Mouse (Mus musculus) E14TG2a.4 (cell line): ENCODE measurements at regions not wholly inside any gene's neighbourhood (a gene's known extent, or its start where the extent isn't known, plus 50 kb on each side); places are given as distances from the start of the nearest gene placed in this dataset.

Source experiments
- H3K27me3 ChIP-seq: 2 replicates; pipeline ENCODE4 v1.6.1; 2014; ENCODE audit warnings: low read length, control low read depth; ENCODE audit not compliant: insufficient read depth
- H3K36me3 ChIP-seq: 2 replicates; pipeline ENCODE4 v1.6.1; 2014; ENCODE audit warnings: low read length, control low read depth; ENCODE audit not compliant: insufficient read depth
- H3K4me1 ChIP-seq: replicated peaks from 2 replicates; pipeline ENCODE4 v1.6.1; 2014; ENCODE audit warnings: low read depth, low read length, control low read depth
- H3K4me3 ChIP-seq: replicated peaks from 2 replicates; pipeline ENCODE4 v1.5.1; 2014; ENCODE audit warnings: mild to moderate bottlenecking, low read length
- H3K9me3 ChIP-seq: 2 replicates; pipeline ENCODE4 v1.6.1; 2014; ENCODE audit warnings: low read length, control low read depth
- CTCF ChIP-seq: conservative IDR thresholded peaks from 2 replicates; pipeline ENCODE4 v1.5.1; 2014; ENCODE audit warnings: low read length
- NANOG ChIP-seq: IDR thresholded peaks from 2 replicates; pipeline ENCODE4 v1.6.1; 2014; ENCODE audit warnings: borderline replicate concordance, low read length, mixed read lengths
- POU5F1 ChIP-seq: IDR thresholded peaks from 2 replicates; pipeline ENCODE4 v1.6.1; 2014; ENCODE audit warnings: low read length, borderline replicate concordance

DNA sequence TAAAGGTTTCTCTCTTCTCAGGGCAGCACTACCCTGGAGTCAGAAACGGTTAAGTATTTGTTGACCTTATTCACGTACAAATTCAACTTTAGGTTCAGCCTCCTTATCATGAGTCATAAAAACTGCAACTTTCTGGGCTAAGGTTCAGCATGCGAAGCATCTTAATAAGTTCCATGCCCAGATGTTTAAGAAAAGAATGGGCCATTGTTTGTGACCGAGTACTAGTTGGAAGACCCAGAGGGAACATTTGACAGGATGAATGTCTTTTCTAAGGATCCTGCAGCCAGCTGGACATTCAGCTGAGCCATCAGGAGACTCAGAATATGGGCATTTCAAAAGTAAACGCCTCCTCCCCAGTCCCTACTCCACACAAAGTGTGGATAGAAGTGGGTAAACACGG, 183.5 kb upstream of the Lrig3 start:
- Histone ChIP-seq H3K36me3 (no peaks in the 10 kb centered on the region), H3K4me1 (peaks cover 10% of the 10 kb centered on the region; the same call in 1 of the 2 replicates), H3K4me3 (no peak overlapping the region), H3K27me3 (peaks cover 6% of the 10 kb centered on the region; the same call in 1 of the 2 replicates), H3K9me3 (no peaks in the 10 kb centered on the region)
- TF ChIP-seq NANOG (no peak), CTCF (no peak), POU5F1 (no peak)

DNA sequence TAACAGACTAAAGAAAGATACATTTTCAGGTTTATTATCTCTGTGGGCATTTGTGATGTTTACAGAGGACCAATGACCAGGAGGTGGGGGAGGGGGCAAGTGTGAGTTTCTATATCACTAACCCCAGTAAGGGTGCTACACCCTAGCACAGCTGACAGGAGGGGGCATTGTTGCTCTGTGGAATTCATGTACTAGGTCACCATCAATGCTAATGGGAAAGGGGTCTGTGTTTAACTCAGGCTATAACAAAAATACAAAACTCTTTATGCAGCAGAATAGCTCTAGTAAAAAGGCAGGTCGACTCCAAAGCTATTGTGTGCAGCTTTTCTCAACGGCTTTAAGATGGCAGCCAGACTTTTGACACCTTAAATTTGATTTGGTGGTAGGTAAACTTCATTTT, 181.1 kb upstream of the Lrig3 start:
- H3K4me3 ChIP-seq: no peak overlapping the region
- H3K9me3 ChIP-seq: no peaks in the 10 kb centered on the region
- TF ChIP-seq POU5F1 (no peak), CTCF (no peak), NANOG (no peak)
- peaks cover 12% of the 10 kb centered on the region; the same call in 1 of the 2 replicates for H3K4me1 ChIP-seq
- peaks cover 6% of the 10 kb centered on the region; the same call in 1 of the 2 replicates for H3K27me3 ChIP-seq
- no peaks in the 10 kb centered on the region for H3K36me3 ChIP-seq

DNA sequence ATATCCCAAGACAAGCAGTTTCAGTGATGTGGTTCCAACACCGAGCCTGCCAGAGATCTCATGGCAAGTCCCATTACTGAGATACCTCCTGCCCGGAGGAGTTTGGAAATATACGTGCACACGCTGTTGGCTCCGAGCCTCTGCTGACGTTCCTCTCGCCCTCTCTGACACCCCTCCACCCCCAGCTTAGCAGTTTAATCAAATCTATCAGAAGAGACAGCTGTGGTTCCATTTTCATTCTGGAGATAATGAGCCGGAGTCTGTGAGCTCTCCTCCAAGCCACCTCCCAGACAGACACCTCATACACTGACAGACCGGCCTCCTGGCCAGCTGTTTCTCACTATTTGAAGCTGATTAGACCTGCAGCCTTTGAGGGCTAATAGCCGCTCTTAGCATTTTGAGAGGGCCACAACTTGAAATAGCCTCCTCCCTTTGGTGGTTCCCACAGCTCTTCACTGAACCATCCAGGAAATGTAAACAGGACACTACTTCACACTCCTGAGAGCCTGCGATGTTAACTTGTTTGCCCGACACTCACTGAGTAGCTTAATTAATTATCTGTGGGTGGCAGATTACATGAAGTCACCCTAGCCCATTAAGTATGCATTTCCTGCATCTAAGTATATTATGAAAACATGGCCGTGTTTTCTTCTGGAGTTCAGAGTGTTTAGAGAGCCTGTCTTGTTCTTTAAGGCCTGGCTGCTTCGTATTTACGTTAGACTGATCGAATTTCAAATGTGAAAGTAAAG, 180.3 kb upstream of the Lrig3 start:
- no peaks in the 10 kb centered on the region for H3K36me3 ChIP-seq
- no peak for TF ChIP-seq POU5F1
- no peak for TF ChIP-seq CTCF
- no peak for TF ChIP-seq NANOG
- H3K9me3 ChIP-seq: no peaks in the 10 kb centered on the region
- peaks cover 12% of the 10 kb centered on the region; the same call in 1 of the 2 replicates for H3K4me1 ChIP-seq
- H3K4me3 ChIP-seq: no peak overlapping the region
- peaks cover 6% of the 10 kb centered on the region; the same call in 1 of the 2 replicates for H3K27me3 ChIP-seq

DNA sequence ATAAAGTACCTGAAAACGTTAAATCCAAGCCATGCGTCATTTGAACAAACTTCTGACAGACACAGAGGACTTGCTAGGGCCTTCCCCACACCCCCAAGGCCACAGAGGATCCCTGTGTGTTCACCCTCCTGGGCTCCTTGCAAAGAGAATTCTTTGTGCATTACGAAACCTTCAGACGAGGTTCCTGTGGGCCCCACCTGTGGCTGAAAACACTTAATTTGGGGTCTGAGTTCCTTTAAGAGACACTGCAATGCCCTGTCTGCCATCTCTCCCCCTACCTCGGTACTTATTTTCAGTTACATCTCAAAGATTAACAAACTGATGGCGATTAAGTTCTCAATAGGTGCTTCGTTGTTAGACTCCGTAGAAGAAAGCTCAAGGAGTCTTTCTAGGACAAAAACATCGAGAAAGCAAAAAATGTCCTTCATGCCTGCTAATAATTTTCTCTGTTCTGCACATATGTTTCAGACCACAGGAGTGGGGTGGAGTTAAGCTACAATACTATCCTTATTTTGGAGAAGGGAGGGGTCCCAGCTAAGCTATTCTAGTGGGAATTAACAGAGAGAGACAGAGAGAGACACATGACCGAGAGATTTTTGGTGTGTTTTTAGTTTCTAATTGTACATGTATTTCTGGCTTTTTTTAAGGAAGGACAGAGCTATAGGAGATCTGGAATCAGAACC, 179.6 kb upstream of the Lrig3 start:
- TF ChIP-seq POU5F1 (no peak), NANOG (no peak), CTCF (no peak)
- Histone ChIP-seq H3K27me3 (peaks cover 6% of the 10 kb centered on the region; the same call in 1 of the 2 replicates), H3K9me3 (no peaks in the 10 kb centered on the region), H3K36me3 (no peaks in the 10 kb centered on the region), H3K4me1 (peaks cover 12% of the 10 kb centered on the region; the same call in 1 of the 2 replicates), H3K4me3 (0 out of 2 replicates have a peak overlapping the region, but pooled peaks have one; percentile 20)

DNA sequence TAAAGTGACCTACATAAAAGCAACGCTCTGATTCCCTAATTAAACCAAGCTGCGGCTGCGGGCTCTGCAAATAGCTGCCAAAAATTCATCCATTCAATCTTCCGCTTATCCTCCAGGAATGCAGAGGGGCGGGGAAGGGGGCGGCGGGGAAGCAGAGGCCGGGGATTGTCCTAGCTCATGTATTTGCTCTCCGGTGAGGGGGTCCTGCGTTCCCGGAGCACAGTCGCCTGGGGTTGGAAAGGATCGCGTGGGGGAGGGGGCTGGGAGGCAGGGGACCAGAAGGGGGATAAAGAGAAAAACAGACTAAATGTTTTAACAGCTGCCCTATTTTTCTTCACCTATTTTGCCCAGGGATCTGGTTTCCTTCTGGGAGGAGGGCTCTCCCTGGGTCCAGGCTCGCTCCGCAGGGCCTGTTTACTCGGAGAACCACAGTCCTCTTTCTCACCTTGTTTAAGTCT, 179.1 kb upstream of the Lrig3 start:
- 0 out of 2 replicates have a peak overlapping the region, but pooled peaks have one; percentile 20 for H3K4me3 ChIP-seq
- no peaks in the 10 kb centered on the region for H3K36me3 ChIP-seq
- TF ChIP-seq NANOG: no peak
- no peak for TF ChIP-seq POU5F1
- no peak for TF ChIP-seq CTCF
- peaks cover 12% of the 10 kb centered on the region; the same call in 1 of the 2 replicates for H3K4me1 ChIP-seq
- peaks cover 6% of the 10 kb centered on the region; the same call in 1 of the 2 replicates for H3K27me3 ChIP-seq
- H3K9me3 ChIP-seq: no peaks in the 10 kb centered on the region

DNA sequence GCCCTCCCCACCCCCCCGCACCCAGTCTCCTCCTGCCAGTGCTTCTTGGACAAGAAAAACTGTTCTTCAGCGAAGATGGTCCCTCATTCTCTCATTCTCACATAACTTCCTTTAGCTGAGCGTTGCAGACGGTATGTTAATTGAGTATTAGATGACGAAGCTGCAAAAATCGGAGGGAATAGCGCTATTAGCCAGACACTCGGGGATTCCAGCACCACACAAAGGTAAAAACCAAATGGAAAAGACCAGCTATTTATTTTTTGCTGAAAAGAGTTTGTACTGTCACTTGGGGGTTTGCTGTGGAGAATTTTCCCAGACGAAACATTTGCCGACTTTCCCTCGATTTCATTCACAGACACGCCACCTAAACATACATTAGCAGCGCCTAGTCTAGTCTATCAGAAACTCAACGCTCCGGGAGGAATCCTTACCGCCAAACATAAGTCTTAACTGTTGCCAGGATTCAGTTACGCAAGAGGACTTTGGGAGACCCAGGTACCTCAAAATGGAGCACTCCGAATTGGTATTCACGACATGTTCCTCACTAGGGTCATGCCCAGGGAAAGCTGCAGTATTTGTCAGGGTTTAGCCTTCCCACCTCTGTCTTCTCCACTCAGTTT, 178.4 kb upstream of the Lrig3 start:
- Histone ChIP-seq H3K27me3 (peaks cover 6% of the 10 kb centered on the region; the same call in 1 of the 2 replicates), H3K4me3 (no peak overlapping the region), H3K36me3 (no peaks in the 10 kb centered on the region), H3K9me3 (no peaks in the 10 kb centered on the region), H3K4me1 (peaks cover 12% of the 10 kb centered on the region; the same call in 1 of the 2 replicates)
- no peak for TF ChIP-seq POU5F1
- TF ChIP-seq CTCF: no peak
- TF ChIP-seq NANOG: no peak

DNA sequence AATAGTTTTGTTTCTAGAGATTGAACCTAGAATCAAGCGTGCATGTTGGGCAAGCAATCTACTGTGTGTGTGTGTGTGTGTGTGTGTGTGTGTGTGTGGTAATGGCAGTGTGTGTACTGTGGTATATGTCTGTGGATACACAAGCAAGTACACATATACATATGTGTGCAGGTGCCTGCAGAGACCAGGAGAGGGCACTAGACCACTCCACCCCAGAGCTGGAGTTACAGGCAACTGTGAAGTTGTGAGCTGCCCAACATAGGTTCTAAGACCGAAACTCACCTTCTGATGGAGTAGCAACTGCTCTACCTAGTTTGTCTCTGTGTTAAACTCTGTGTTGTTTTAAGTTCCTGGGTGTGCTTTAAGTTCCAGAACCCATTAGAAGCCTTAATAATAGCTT, 177.7 kb upstream of the Lrig3 start:
- H3K4me3 ChIP-seq: no peak overlapping the region
- TF ChIP-seq CTCF: peak; percentile 20; the same call in 1 of the 2 replicates
- no peak for TF ChIP-seq NANOG
- H3K36me3 ChIP-seq: no peaks in the 10 kb centered on the region
- peaks cover 6% of the 10 kb centered on the region for H3K9me3 ChIP-seq
- peaks cover 12% of the 10 kb centered on the region; the same call in 1 of the 2 replicates for H3K4me1 ChIP-seq
- H3K27me3 ChIP-seq: peaks cover 6% of the 10 kb centered on the region; the same call in 1 of the 2 replicates

DNA sequence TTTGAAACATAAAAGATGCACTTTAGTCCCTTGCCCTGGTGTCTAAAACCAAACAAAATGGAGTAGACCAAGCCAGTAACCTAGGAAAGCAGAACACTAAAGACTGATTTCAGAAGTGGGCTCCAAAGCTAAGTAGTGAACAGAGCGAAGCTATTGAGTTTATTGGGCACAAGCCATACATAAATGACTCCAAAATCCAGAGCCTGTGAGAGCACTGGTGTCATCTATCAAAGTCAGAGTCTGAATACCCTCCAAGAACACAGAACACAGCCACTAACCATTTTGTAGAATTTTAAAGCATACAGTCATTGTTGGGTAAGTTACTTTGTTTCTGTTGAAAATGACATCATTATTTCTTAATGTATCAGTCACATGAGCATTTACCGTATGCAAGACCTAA, 175.0 kb upstream of the Lrig3 start:
- Histone ChIP-seq H3K4me1 (peaks cover 12% of the 10 kb centered on the region; the same call in 1 of the 2 replicates), H3K27me3 (0 out of 2 replicates have a peak, but pooled peaks cover 3% of the 10 kb centered on the region), H3K36me3 (no peaks in the 10 kb centered on the region), H3K9me3 (peaks cover 19% of the 10 kb centered on the region), H3K4me3 (no peak overlapping the region)
- no peak for TF ChIP-seq POU5F1
- TF ChIP-seq NANOG: no peak
- no peak for TF ChIP-seq CTCF
